Mouse (Mus musculus) forebrain, embryonic 10.5 days (tissue): ENCODE data around the gene Cd44. TPM values are rescaled to one million over a fixed set of nuclear protein-coding genes. Genes with fewer than 3 reads are reported as not detected.

Experiments
- DNase-seq: peaks from one replicate; pipeline ENCODE4 v3.0.0-alpha.2; 2017; ENCODE audit warnings: low spot score; ENCODE audit errors: extremely low spot score
- H3K27ac ChIP-seq: fragments of 300-500 bp; sonication (generic); 2 replicates; pipeline ENCODE4 v1.5.1; 2016; ENCODE audit warnings: mild to moderate bottlenecking
- H3K27me3 ChIP-seq: fragments of 300-500 bp; sonication (generic); 2 replicates; pipeline ENCODE4 v1.6.1; 2016; ENCODE audit warnings: mild to moderate bottlenecking; ENCODE audit not compliant: poor library complexity, severe bottlenecking
- H3K36me3 ChIP-seq: fragments of 300-500 bp; sonication (generic); replicated peaks from 2 replicates; pipeline ENCODE4 v1.6.1; 2016; ENCODE audit warnings: mild to moderate bottlenecking, moderate library complexity
- H3K4me1 ChIP-seq: fragments of 300-500 bp; sonication (generic); 2 replicates; pipeline ENCODE4 v1.6.1; 2016
- H3K4me3 ChIP-seq: fragments of 300-500 bp; sonication (generic); 2 replicates; pipeline ENCODE4 v1.5.1; 2016; ENCODE audit warnings: mild to moderate bottlenecking, moderate library complexity
- H3K9me3 ChIP-seq: fragments of 300-500 bp; sonication (generic); 2 replicates; pipeline ENCODE4 v1.6.1; 2016; ENCODE audit warnings: mild to moderate bottlenecking, moderate library complexity
- WGBS: fragments of 180-500 bp; shearing (Covaris S2); methylation state at CpG from one replicate; pipeline ENCODE4 v1.1.7; 2016; 5-methylcytosine and 5-hydroxymethylcytosine counted together
- polyA plus RNA-seq: library from polyadenylated mRNA; unstranded; fragments of >200 nt; fragmentation: Nextera tagmentation; extraction: Ambion mirVana; gene quantifications from 2 replicates; pipeline ENCODE4 v1.2.1, GENCODE M21; 2016

Cd44 gene
- polyA plus RNA-seq = 2.3 and 2.8 TPM in 2 replicates

DNA sequence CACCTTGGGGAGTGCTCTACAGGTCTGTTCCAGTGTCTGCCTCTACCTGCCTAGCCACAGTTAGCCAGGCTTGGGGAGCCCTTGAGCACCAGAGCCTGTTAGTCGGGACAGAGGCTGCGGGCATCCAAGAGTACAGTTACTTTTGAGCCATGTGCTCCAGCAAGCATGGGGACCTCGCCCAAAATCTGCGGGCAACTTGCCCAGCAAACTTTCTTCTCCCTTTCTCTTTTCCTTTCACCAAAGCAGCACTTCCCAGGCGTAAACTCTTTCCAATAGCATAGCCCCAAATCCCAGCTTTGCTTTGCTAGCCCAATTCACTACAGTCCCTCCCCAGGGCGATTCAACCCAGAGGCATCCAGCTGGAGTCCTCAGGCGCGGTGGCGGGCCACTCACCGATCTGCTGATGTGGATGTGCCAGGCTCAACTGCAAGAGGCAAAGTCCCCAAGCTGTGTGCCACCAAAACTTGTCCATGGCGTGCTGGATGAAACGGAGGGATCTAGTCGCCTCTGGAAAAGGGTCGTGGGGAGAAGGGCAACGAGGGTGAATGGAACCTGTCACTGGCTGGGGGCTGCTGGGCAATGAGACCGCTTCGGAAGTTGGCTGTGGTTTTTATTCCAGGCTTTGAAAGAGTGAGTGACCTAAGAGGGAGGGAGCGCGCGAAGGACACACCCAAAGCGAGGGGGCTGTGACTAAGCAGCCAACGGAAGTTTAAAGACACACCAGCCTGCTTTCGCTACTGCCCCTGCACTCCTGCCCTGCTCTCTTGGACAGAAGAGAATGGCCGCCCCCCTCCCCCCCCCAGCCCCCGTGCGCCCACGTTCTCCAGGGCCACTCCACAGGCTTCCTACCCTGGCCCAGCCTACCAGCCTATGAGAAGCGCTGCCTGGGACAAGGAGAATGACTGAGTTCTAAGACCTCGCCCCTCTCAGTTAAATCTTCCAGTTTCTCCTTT is at the start of gene Cd44:
TSS of gene Cd44 (minus strand) at position 791 of the 953 bp plus-strand sequence.
- peaks cover 15% of the 10 kb centered on the region for H3K4me1 ChIP-seq
- H3K27ac ChIP-seq = peak within 1 kb of the TSS; percentile 70
- H3K4me3 ChIP-seq = peak within 1 kb of the TSS; percentile 60
- 1% methylated on average over 28 of the region's 29 CpGs for WGBS
- peaks cover 41% of the 10 kb centered on the region for H3K27me3 ChIP-seq
- peak; percentile 52 for DNase-seq
- H3K9me3 ChIP-seq = no peaks in the 10 kb centered on the region
- H3K36me3 ChIP-seq = no peaks in the 10 kb centered on the region

DNA sequence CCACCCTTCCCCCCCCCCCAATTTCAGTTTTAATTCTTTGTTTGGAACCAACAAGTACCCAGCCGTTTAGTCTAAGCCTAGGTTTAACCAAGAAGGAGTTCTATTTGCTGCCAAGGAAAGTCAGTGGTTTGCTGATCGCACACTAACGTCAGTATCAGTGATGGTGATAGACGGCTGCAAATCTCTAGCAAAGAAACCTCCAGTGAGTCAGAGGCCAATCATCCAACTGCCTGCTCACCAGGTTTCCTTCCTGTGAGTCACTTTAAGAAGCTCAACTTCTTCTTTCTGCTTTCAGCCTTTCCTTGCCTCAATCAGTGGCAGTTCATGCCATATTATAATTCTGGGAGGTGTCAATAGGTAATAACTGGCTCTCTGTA is 47.0 kb upstream of the Cd44 start:
- WGBS = 88% methylated on average over 4 of the region's 4 CpGs
- no peaks in the 10 kb centered on the region for H3K9me3 ChIP-seq
- H3K27me3 ChIP-seq = no peaks in the 10 kb centered on the region
- DNase-seq = no peak
- no peak overlapping the region for H3K4me3 ChIP-seq
- H3K4me1 ChIP-seq = peaks cover 17% of the 10 kb centered on the region
- H3K27ac ChIP-seq = no peak overlapping the region
- no peaks in the 10 kb centered on the region for H3K36me3 ChIP-seq

DNA sequence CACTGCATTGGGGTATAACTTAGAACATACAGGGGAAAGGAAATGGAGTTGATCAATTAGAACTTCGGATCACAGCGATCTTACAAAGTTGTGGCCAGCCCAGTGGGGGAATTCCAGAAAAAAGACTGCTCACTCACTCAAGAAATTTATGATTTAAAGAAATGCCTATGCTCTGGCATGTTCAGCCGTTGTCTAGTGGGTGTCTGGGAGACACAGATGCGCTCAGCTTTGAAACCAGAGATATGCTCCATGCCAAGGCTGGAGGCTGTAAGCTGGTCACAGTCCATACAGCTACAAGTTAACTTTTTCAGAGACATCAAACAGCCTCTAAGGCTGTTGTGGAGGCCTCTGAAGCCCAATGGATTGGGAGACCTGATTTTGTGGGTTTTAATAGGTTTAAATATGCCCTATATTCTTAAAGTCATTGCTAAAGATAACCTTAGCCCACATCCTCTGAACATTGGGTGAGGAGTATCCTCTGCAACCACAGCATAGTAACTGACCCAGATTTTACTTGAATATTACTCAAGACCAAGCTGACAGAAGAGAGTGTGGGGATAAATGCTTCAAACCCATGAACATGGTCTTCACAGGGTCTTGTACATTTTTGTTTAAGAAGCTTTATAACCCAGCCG is 46.5 kb upstream of the Cd44 start:
- DNase-seq = no peak
- H3K4me1 ChIP-seq = peaks cover 18% of the 10 kb centered on the region
- no peaks in the 10 kb centered on the region for H3K9me3 ChIP-seq
- H3K27me3 ChIP-seq = no peaks in the 10 kb centered on the region
- no peaks in the 10 kb centered on the region for H3K36me3 ChIP-seq
- 93% methylated on average over 5 of the region's 5 CpGs for WGBS
- H3K27ac ChIP-seq = no peak overlapping the region
- H3K4me3 ChIP-seq = no peak overlapping the region

DNA sequence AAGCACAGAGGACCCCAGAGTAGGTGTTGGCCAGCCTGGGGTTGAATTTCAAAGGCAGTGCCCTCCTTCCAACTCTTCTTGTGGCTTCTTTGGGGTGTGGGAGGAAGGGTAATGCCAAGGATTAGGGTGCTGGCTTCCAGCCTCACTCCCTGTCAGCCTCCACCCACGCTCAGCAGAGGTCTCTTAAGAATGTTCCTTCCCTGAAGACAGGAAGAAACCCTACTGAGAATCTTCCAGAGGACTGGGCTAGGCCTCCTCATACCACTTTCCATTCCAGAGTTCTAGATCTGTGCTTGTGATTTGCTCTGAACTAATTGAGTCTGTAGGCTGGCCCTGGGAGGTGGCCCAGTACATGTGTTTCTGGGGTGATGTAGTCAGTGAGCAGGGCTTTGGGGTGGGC is 43.6 kb upstream of the Cd44 start:
- Histone ChIP-seq H3K36me3 (no peaks in the 10 kb centered on the region), H3K4me3 (no peak overlapping the region), H3K27ac (peak overlapping the region; percentile 35; the same call in 1 of the 2 replicates), H3K9me3 (no peaks in the 10 kb centered on the region), H3K4me1 (peaks cover 21% of the 10 kb centered on the region), H3K27me3 (no peaks in the 10 kb centered on the region)
- WGBS = 60% methylated on average over 1 of the region's 1 CpGs
- no peak for DNase-seq

DNA sequence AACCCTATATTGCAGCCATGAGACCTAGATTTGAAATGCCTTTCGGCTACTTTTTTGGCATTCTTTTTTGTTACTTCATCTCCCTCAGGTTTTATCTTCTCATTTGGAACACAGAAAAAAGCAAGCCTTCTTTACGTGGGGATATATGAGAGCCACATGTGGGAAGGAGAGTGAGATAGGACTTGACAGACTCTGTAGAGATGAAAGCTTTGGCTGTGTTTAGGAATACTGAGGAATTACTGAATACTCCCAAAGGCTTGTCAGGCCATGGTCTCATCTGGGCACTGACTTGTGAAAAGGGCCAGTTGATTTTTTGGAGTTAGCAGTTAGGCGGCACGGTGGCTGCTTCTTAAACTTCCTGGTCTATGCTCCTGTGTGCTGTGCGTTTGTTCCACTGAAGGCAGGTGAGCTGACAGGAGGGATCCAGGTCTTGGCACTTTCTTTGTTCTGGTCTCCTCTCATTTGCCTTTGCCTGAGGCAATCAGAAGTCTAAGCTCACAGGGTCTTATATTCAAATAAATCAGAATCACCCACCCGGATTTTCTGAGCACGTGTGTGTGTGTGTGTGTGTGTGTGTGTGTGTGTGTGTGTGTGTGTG is 43.0 kb upstream of the Cd44 start:
- no peak for DNase-seq
- WGBS = 75% methylated on average over 7 of the region's 7 CpGs
- H3K36me3 ChIP-seq = no peaks in the 10 kb centered on the region
- peaks cover 21% of the 10 kb centered on the region for H3K4me1 ChIP-seq
- H3K27ac ChIP-seq = no peak overlapping the region
- H3K9me3 ChIP-seq = no peaks in the 10 kb centered on the region
- H3K4me3 ChIP-seq = no peak overlapping the region
- no peaks in the 10 kb centered on the region for H3K27me3 ChIP-seq

DNA sequence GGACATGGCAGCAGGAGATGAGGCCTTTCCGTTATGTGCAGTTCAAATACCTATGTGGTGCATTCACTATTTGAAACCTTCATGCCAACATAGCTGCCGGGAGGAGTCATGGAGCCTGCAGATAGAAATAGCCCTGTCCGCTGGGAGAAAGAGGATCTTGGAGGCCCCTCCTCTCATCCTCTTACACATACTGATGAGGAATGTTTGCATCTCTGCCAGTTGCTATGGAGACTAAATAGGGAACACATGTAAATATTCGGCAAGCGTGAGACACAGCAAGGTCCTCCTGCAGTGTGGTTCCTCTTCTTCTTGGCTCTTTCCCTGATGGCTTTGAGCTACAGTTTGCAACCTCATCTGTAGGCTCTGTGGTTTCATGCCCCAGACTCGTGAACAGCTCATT is 42.5 kb upstream of the Cd44 start:
- peaks cover 21% of the 10 kb centered on the region for H3K4me1 ChIP-seq
- H3K27me3 ChIP-seq = no peaks in the 10 kb centered on the region
- no peaks in the 10 kb centered on the region for H3K36me3 ChIP-seq
- DNase-seq = no peak
- H3K27ac ChIP-seq = no peak overlapping the region
- WGBS = 72% methylated on average over 6 of the region's 6 CpGs
- no peaks in the 10 kb centered on the region for H3K9me3 ChIP-seq
- no peak overlapping the region for H3K4me3 ChIP-seq

DNA sequence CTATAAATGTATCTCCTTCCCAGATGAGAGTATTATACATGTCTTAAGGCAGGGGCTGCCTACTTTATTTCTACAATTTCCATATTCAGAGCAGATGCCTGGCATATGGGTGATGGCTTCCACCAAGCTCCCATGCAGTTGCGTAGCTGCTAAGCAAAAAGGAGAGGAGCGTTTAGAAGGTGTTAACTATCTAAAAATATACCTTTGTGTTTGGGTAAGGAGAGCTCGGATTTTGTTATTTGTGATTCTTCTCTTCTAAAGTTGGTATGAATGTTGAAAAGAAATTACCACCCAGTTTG is 41.3 kb upstream of the Cd44 start:
- no peaks in the 10 kb centered on the region for H3K36me3 ChIP-seq
- H3K27me3 ChIP-seq = no peaks in the 10 kb centered on the region
- WGBS = 90% methylated on average over 3 of the region's 3 CpGs
- no peak for DNase-seq
- no peak overlapping the region for H3K4me3 ChIP-seq
- no peaks in the 10 kb centered on the region for H3K9me3 ChIP-seq
- H3K27ac ChIP-seq = no peak overlapping the region
- H3K4me1 ChIP-seq = peaks cover 21% of the 10 kb centered on the region

DNA sequence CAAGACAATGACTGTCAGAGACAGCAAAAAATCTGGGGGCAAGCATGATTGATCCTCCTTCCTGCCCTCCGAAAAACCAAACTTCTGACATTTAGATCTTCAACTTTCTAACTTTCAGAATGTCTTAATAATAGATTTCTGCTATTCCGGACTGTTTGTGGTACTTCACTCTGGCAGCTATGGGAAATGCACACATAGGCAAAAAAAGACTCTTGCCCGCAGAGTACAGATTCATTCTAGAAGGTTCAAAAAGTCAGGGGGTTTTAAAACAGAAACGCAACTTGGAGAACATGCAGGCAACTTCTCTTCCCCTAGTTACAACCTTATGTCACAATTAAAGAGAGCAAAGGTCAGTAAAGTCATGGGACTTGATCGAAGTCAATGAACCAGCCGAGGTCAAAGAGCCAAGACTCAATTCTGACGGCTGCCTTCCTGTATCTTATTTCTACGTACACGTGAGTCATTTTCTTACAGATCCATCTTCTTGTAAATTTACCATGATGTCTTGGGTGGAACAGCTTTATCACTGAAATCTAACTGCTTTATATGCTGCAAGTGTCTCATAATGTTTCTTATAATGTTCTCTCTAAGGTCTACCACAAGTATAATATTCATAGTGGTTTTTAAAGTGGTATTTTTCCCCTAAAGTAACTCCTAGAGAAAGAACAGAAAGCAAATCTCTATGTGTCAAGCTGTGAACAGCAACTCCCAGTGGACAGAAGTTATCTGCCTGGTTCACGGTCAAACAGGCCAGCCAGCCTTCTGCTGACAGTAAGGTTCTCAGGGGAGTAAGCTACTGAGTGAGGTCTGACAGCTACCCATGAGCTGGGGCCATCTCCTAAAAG is 40.7 kb upstream of the Cd44 start:
- no peak for DNase-seq
- no peaks in the 10 kb centered on the region for H3K27me3 ChIP-seq
- 81% methylated on average over 10 of the region's 10 CpGs for WGBS
- no peaks in the 10 kb centered on the region for H3K36me3 ChIP-seq
- H3K9me3 ChIP-seq = no peaks in the 10 kb centered on the region
- H3K4me1 ChIP-seq = peaks cover 21% of the 10 kb centered on the region
- no peak overlapping the region for H3K27ac ChIP-seq
- no peak overlapping the region for H3K4me3 ChIP-seq

DNA sequence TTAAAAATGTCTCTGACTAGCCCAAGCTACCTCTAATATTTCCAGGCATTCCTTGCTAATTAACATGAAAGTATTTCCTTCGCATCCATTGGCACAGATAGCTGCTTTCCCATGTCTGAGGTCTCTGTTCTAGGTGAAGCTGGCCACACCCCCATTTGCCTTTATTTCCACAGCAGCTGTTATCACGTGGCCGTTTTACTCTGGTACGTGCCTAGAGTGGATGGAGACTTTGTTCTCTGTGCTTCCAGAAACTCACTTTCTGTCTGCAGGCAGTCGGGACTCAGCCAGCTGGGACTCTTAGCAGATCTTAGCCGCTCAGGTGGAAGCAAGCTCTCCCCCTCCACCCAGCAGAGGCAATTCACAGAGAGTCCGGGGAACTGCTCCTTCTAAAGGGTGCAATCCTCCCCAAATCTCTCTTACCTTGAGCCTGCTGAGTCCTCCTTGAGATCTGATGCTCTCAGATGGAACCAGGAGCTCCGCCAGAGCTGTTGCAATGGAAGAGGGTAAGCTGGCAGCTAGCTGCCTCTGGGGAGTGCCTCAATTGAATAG is 39.4 kb upstream of the Cd44 start:
- Histone ChIP-seq H3K36me3 (no peaks in the 10 kb centered on the region), H3K27ac (no peak overlapping the region), H3K4me3 (no peak overlapping the region), H3K27me3 (no peaks in the 10 kb centered on the region), H3K9me3 (no peaks in the 10 kb centered on the region), H3K4me1 (peaks cover 21% of the 10 kb centered on the region)
- 75% methylated on average over 8 of the region's 8 CpGs for WGBS
- DNase-seq = no peak

DNA sequence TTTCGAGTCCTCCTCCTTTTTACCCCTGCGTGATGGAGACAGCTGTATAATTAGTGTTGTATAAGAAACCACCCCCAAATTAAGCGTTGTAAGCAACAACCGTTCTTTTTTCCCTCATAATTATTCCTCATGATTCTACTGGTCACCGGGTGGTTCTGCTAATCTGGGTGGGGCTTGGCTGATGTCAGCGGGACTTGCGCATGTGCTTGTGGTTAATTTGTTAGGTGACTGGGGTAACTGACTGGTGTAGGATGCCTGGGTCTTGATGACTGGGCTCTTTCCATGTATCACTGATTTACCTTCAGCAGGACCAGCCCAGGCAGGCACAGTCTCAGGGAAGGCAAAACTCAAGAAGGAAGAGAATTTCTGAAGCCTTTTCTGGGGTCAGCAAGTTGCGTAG is 38.7 kb upstream of the Cd44 start:
- no peak for DNase-seq
- Histone ChIP-seq H3K9me3 (no peaks in the 10 kb centered on the region), H3K4me3 (no peak overlapping the region), H3K27me3 (no peaks in the 10 kb centered on the region), H3K4me1 (peaks cover 19% of the 10 kb centered on the region), H3K27ac (no peak overlapping the region), H3K36me3 (no peaks in the 10 kb centered on the region)
- WGBS = 91% methylated on average over 8 of the region's 8 CpGs

DNA sequence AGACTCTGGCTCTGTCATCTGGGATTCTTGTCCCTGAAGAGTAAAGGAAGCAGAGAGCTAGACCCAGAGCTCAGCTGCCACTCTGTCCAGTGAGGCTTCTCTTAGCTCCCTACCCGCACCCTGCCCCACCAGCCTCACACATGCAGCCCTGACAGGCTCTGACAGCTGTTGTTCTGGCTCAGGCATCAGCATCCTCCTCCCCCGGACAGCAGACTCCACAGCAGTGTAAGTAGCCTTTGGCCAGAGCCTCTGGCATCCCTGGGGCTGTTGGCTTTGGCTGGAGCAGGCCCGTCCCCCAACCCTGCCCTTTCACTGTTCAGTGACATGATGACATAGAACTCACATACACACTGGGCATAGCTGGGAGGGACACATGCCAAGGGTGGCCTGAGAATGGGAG is 35.4 kb upstream of the Cd44 start:
- Histone ChIP-seq H3K27me3 (no peaks in the 10 kb centered on the region), H3K9me3 (no peaks in the 10 kb centered on the region), H3K4me1 (peaks cover 7% of the 10 kb centered on the region; the same call in 1 of the 2 replicates), H3K36me3 (no peaks in the 10 kb centered on the region), H3K4me3 (no peak overlapping the region), H3K27ac (no peak overlapping the region)
- no peak for DNase-seq
- WGBS = 57% methylated on average over 3 of the region's 3 CpGs

DNA sequence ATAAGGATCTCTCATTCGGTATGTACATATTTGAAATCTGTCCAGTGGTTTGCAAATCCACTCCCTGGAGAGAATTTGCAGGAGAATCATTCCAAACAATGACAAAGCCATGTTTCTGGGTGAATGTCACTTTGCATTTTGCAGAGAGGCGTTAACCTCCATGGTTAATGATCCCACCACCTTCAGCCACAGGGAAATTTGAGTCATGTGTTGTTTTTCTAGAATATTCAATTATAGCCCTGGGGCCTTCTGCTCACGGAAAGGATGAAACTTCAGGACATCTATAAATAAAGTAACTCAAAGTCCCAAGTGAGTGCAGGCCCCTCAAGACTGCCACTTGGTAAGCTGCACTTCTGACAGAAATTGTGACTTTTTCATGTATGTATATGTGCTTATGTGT is 33.4 kb upstream of the Cd44 start:
- no peak overlapping the region for H3K27ac ChIP-seq
- no peaks in the 10 kb centered on the region for H3K9me3 ChIP-seq
- 81% methylated on average over 3 of the region's 3 CpGs for WGBS
- DNase-seq = no peak
- peaks cover 4% of the 10 kb centered on the region; the same call in 1 of the 2 replicates for H3K4me1 ChIP-seq
- no peaks in the 10 kb centered on the region for H3K36me3 ChIP-seq
- H3K4me3 ChIP-seq = no peak overlapping the region
- no peaks in the 10 kb centered on the region for H3K27me3 ChIP-seq
